Mouse (Mus musculus): ENCODE results near the gene Smg7.

GRCm38 (mm10) chr1:152921786-152922185, 19.3 kb upstream of the Smg7 start:
- TF ChIP-seq POLR2A (IDR thresholded peaks at IDR 0.05; ENCODE audit: control insufficient read depth, extremely low read depth, insufficient read depth, low read length, poor library complexity) (no peak), CTCF (IDR thresholded peaks at IDR 0.05; ENCODE audit: borderline replicate concordance, control insufficient read depth, extremely low read depth, insufficient read depth, low read length, poor library complexity) (no peak)

Measured in thymus, adult 2 months (tissue).